Mouse (Mus musculus) liver, adult (tissue): Measurements from ENCODE around the gene Nfia.

ENCODE experiments used
- GATA4 ChIP-seq: IDR thresholded peaks from 2 replicates; pipeline ENCODE4 v1.6.1; 2014; ENCODE audit warnings: mild to moderate bottlenecking, low read length; ENCODE audit not compliant: insufficient replicate concordance

The Nfia gene

GRCm38 (mm10) chr4:98134027-98134426 is 361.5 kb downstream of the Nfia start:
- no peak for TF ChIP-seq GATA4

GRCm38 (mm10) chr4:98136072-98136471 is 363.5 kb downstream of the Nfia start:
- TF ChIP-seq GATA4: no peak

DNA sequence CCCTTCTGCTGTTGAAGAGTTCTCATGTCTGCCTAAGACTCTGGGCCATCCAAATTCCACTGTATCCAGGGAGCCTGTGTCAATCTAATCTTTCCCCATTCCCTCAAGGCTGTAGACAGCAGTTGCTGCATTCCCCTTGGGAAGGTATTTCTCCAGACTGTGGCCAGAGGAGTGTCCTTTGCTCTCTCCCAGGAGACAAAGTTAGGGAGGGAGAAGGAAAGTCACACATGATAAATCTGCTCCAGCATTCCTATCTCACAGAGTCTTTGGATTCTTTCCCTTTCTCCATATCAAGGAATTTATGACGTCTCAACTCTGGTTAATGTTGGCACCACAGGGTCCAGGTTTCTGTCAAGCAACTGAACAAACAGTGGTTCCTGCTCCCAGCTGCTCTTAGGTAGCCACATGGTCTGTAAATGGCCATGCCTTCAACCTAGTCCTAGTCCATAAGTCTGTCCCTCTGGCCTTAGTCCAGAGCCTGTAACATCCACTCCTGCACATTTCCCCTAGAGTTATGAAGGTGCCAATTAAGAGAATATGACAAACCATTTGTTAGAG is 370.4 kb downstream of the Nfia start:
- no peak for TF ChIP-seq GATA4

DNA sequence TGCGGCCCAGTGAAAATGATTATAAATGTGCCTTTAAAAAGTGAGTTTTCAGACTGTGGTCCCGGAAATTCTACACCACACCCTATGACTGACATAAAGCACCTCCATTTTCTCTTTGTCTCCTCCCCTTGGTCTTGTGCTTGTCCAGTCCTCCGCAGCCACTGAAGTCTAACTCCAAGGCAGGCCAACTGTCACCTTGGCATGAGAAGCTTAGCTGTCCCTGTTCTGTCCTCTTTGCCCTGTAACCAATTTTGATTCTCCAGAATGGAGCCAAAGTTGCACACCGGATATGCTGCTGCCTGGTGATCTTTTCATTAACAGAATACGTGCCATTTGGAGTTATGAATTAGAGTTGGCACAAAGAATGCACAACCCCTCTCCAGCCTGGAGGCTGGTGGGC is 378.0 kb downstream of the Nfia start:
- TF ChIP-seq GATA4: no peak

- no peak for TF ChIP-seq GATA4
Measured at GRCm38 (mm10) chr4:98157921-98158320, 385.4 kb downstream of the Nfia start.

GRCm38 (mm10) chr4:98166379-98166778 is 393.8 kb downstream of the Nfia start:
- no peak for TF ChIP-seq GATA4
